Mouse (Mus musculus) CD4-positive, CD25-positive, alpha-beta regulatory T cell, adult 4 months (primary cell): Measurements from ENCODE around the gene Ercc5. TPM values are rescaled to one million over a fixed set of nuclear protein-coding genes. Genes with fewer than 3 reads are reported as not detected.

ENCODE experiments used
- ATAC-seq: one replicate; pipeline ENCODE4 v1.8.0; 2017
- polyA plus RNA-seq, 2 experiments: library from polyadenylated mRNA; unstranded; fragments of 100-300 nt; shearing (Covaris generic); gene quantifications; one replicate each; pipeline ENCODE4 v1.2.1; 2017

Gene Ercc5
- polyA plus RNA-seq, 2 experiments from 2014 or later, result 15.0 to 18.4 TPM

DNA sequence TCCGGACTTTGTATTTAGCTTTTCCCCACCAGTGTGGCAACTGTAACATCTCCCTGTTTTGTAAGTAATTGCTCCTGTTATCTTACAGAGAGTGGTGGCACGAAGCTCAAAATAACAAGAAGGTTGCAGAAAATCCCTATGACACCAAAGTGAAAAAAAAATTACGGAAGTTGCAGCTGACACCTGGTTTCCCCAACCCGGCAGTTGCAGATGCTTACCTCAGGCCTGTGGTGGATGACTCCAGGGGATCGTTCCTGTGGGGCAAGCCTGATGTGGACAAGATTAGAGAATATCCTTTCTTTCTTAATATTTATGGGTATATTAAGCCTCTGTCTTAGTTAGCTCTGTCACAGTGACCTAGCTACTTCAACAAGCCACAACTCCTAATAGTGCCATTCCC is 30.5 kb downstream of the Ercc5 start:
- ATAC-seq, result no peak

DNA sequence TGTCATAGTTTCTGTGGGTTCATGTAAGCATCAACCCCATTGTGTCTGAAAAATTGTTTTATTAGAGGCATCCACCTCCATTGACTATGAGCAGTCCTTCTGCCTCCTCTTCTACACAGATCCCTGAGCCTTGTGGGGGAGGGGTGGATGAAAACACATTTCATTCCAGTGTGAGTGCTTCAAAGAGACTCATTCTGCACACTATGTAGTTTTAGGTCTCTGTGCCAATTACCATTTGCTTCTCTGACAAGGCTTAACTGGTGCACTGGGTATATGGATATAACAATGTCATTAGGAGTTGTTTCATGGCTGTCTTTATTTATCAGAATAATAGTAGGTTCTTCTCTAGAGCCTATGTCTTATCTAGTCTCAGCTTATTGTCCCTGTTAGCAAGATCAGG is 38.9 kb downstream of the Ercc5 start:
- ATAC-seq, result no peak

DNA sequence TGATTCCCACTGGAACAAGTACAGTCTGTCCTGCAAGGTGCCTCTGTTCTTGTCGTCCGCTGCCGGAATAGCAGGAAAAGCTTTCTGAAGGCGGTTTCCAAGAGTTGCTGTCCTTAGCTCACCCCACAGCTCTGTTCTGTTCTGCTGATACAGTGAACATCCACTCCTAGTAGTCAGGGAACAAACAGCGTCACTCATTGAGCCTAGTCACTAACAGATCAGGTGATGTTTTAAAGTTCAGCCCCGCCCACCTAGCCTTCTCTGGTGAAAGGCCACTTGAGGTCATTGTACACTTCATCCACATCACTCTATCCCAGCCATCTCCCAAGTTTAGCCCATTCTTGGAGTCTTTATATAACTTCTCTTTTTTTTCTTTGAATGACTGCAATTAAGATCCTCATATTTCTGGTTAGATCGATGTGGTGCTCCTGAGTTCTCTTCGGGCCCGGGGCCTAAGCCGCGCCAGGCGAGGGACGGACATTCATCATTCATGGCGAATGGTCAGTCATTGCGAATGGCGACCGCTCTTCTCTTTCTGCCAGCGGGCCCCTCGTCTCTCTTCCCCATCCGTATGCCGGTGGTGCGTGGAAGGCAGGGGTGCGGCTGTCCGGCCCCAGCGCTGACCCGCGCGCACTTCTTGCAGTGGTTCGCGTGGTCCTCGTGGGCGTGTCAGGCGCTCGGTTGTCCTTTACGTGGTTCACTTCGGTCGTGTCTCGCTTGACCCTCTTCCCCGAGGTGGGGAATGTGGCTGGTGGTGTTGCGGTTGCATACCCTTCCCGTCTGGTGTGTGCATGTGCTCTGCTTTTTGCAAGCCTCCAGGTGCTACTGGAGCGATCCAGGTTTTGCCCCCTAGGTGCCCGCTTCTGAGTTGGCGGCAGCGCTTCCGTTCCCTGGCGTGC is 51.0 kb downstream of the Ercc5 start:
- no peak for ATAC-seq

DNA sequence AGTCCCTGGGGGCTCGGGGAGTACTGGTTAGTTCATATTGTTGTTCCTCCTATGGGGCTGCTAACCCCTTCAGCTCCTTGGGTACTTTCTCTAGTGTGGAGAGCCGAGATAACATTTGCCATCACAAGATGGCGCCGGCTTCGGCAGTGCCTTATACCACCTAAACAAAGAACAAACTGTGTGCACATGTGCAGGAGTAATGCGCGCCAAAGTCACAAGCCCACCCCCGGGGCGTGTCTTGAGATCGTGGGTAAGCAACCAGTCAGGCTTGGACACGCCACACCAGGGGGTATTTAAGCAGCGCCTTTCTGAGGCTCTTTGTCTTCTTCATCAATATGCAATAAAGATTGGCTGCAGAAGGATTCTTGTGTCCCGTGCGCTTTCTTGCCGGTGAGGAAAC is 55.3 kb downstream of the Ercc5 start:
- ATAC-seq, result no peak

DNA sequence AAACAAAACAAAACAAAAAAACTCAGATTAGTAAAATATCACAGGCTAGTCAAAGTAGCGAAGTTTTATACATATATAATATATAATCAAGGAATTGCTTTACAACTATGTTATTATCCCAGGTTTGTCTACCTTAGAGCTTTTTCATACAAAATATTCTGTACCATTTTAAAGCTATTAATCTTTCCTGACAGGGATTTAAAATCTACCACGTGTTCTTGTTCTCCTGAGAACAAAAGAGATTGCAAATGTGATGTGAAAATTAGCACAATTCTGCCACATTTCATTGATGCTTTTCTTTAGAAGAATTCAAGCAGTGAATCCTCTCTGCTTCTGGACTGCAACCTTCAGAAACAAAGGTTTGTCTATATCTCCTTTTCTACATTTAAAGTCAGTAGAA is 66.9 kb downstream of the Ercc5 start:
- no peak for ATAC-seq

DNA sequence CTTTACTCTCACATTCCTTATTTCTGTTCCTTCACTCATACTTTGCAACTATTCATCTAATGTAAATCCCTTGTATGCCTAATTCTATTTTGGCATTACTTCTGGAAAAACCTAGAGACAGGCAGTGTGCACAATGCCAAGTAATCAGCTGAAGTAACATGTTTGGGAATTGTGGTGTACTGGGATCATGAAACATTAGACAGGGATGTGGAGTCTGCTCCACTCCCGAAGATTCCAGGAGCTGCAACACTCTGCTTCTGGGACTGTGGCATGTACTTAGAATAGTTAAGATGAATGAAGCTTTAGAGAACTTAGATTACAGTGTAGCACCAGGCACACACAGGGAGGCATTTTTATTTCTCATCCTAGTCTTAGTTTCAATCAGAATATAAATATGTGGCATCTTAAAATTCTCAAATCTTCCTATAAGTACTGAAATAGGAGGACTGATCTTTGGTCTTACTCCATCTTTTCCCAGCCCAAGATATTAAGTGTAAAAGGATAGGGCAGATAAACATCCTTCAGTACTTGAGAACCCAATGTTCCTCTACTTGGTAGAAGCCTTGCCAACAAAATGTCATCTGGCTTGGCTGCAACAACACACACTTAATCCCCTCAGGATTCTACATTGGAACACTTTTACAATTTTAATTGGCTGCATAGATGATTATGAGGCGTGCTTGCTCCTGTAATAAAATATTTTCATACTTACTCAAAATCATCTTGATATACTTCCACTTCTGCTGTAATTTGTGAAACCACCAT is 69.0 kb downstream of the Ercc5 start:
- no peak for ATAC-seq

DNA sequence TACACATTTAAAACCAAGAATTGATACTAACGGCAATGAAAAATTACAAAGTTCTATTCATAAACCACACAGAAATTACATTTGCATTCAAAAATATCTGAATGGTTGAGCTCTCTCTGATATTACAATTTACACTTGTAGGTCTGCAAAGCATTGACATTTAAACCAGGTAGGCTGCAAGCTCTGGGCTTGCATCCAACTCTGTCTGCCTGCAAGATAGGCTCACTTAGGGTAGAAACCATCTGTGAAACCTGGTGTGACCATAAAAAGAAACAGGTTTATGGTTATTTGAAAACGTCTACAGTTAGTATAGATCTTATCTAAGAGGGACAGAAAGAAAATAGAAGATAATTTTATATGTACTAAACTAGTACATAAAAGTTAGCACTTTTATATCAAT is 69.6 kb downstream of the Ercc5 start:
- ATAC-seq, result no peak

DNA sequence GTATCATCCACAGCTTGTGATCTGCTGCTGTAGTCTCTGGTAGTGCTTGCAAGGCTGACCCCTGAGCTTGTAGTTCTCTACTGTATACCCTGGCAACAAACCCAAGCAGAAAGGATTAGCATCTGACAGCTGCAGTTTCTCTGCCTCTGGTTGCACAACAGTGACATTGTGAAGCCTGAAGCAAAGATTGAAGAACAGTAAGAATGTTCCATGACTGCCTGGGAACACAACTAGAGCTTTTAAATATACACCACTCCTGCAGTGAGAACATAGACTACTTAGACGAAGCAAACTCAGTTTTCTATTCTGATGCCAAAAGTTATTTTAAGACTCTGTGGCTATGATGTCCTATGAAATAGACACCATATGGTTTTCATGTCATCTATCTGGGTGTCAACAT is 71.3 kb downstream of the Ercc5 start, which contains the start of gene Mettl21e:
TSS of gene Mettl21e (minus strand) at position 86 of the 400 bp plus-strand sequence.
- ATAC-seq, result no peak

DNA sequence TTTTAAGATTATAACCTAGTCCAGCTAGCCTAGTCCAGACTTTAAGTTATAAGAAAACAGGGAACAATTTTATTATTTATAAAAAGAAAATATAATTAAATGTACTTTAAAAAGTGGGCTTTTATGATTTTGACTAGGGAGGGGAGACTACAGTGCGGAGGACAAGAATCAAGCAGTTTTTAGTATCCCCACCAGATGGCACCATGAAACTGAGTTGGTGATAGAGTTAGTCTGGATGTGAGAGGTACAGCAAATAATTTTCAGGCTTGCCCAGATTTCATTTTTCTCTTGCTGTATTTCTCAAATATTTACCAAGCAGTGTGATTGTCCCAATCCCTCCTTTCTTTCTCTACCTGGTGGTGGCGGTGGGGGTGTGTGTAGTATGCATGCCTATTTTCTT is 81.5 kb downstream of the Ercc5 start:
- ATAC-seq, result no peak

Other genes with a start within 250 kb of the Ercc5 start
- gene Tpp2, start 214.1 kb upstream of the Ercc5 start, polyA plus RNA-seq, result 100 to 1,000 TPM; 127 to 141 TPM
- gene Mettl21c, start 127.7 kb upstream of the Ercc5 start, polyA plus RNA-seq, result 1 to 10 TPM in 1 of 2 experiments, under 1 TPM in 1; 0.78 to 2.0 TPM
- under 1 TPM; 0.10 to 0.16 TPM for gene Gm8251, start 85.8 kb upstream of the Ercc5 start, polyA plus RNA-seq
- 10 to 100 TPM; 33.2 to 44.8 TPM for gene Tex30, start 45.3 kb upstream of the Ercc5 start, polyA plus RNA-seq
- gene Kdelc1, start 28.9 kb upstream of the Ercc5 start, polyA plus RNA-seq, result 10 to 100 TPM; 17.1 to 18.0 TPM
- 10 to 100 TPM; 10.0 to 10.8 TPM for gene Bivm, start 28.8 kb upstream of the Ercc5 start, polyA plus RNA-seq
- gene Mettl21e, start 71.2 kb downstream of the Ercc5 start, polyA plus RNA-seq, result not detected